Mouse (Mus musculus) adrenal gland, adult 18-20 months (tissue): ENCODE data around the gene Itgb6. TPM values are rescaled to one million over a fixed set of nuclear protein-coding genes. Genes with fewer than 3 reads are reported as not detected.

Experiments
- total RNA-seq, 2 experiments: library from RNA; stranded (reverse); gene quantifications; 1 replicate in 1 of 2; 2 replicates in 1 of 2; pipeline ENCODE4 v1.2.3; 2021

Itgb6 gene
- total RNA-seq, 2 experiments from 2014 or later: 0.26 TPM; not detected in 1

Other genes with a start within 250 kb of the Itgb6 start
- 1 to 10 TPM; 3.2 to 4.3 TPM for gene Pla2r1, start 169.3 kb downstream of the Itgb6 start, total RNA-seq
- 10 to 100 TPM; 43.4 to 51.9 TPM for gene Rbms1, start 240.5 kb upstream of the Itgb6 start, total RNA-seq